Mouse (Mus musculus) midbrain, postnatal 0 days (tissue): ENCODE data around the gene Cct6b. TPM values are rescaled to one million over a fixed set of nuclear protein-coding genes. Genes with fewer than 3 reads are reported as not detected.

Source experiments
- ATAC-seq: fragments of 200-750 bp; cut with Nextera tagmentation; 2 replicates; pipeline ENCODE4 v1.8.0; 2017; ENCODE audit warnings: moderate number of reproducible peaks, mild to moderate bottlenecking, moderate TSS enrichment, moderate library complexity; ENCODE audit not compliant: low FRiP score
- DNase-seq: peaks from one replicate; pipeline ENCODE4 v3.0.0-alpha.2; 2015; ENCODE audit warnings: low spot score
- H3K27ac ChIP-seq: fragments of 300-500 bp; sonication (generic); 2 replicates; pipeline ENCODE4 v1.5.1; 2014; ENCODE audit warnings: low read depth, mild to moderate bottlenecking, low read length, mixed read lengths
- H3K27me3 ChIP-seq: fragments of 300-500 bp; sonication (generic); 2 replicates; pipeline ENCODE4 v1.6.1; 2014; ENCODE audit warnings: low read length, control low read depth, mixed read lengths; ENCODE audit not compliant: insufficient read depth
- H3K36me3 ChIP-seq: fragments of 300-500 bp; sonication (generic); 2 replicates; pipeline ENCODE4 v1.6.1; 2014; ENCODE audit warnings: low read length, control low read depth, mixed read lengths; ENCODE audit not compliant: insufficient read depth
- H3K4me1 ChIP-seq: fragments of 300-500 bp; sonication (generic); 2 replicates; pipeline ENCODE4 v1.6.1; 2014; ENCODE audit warnings: mild to moderate bottlenecking, control low read depth, antibody characterized with exemption, low read length, mixed read lengths; ENCODE audit not compliant: insufficient read depth
- H3K4me2 ChIP-seq: fragments of 300-500 bp; sonication (generic); 2 replicates; pipeline ENCODE4 v1.6.1; 2014; ENCODE audit warnings: low read depth, mild to moderate bottlenecking, low read length, mixed read lengths; ENCODE audit not compliant: poor library complexity, severe bottlenecking
- H3K4me3 ChIP-seq: fragments of 300-500 bp; sonication (generic); 2 replicates; pipeline ENCODE4 v1.5.1; 2014; ENCODE audit warnings: low read depth, mild to moderate bottlenecking, low read length, moderate library complexity
- H3K9ac ChIP-seq: fragments of 300-500 bp; sonication (generic); replicated peaks from 2 replicates; pipeline ENCODE4 v1.6.1; 2014; ENCODE audit warnings: mild to moderate bottlenecking, low read length, moderate library complexity, mixed read lengths; ENCODE audit not compliant: poor library complexity, severe bottlenecking
- H3K9me3 ChIP-seq: fragments of 300-500 bp; sonication (generic); 2 replicates; pipeline ENCODE4 v1.6.1; 2016; ENCODE audit warnings: low read length, control low read depth
- CTCF ChIP-seq: IDR thresholded peaks from 2 replicates; pipeline ENCODE4 v1.5.1; 2016; ENCODE audit warnings: antibody characterized with exemption, mild to moderate bottlenecking
- WGBS: fragments of 180-500 bp; shearing (Covaris S2); extraction: QIAGEN DNeasy Blood & Tissue Kit; methylation state at CpG from one replicate; pipeline ENCODE4 v1.1.7; 2014; 5-methylcytosine and 5-hydroxymethylcytosine counted together
- polyA plus RNA-seq: library from polyadenylated mRNA; unstranded; fragments of >200 nt; fragmentation: Nextera tagmentation; extraction: Ambion mirVana; gene quantifications from 2 replicates; pipeline ENCODE4 v1.2.1, GENCODE M21; 2015
- total RNA-seq: library from RNA; depleted of rRNA; stranded (reverse); fragments of >200 nt; gene quantifications from 2 replicates; pipeline ENCODE4 v1.2.3, GENCODE M21; 2014; rRNA removed

Cct6b gene
- total and polyA plus RNA-seq, 2 experiments from 2014 or later: 0.44 TPM; not detected in 1

DNA sequence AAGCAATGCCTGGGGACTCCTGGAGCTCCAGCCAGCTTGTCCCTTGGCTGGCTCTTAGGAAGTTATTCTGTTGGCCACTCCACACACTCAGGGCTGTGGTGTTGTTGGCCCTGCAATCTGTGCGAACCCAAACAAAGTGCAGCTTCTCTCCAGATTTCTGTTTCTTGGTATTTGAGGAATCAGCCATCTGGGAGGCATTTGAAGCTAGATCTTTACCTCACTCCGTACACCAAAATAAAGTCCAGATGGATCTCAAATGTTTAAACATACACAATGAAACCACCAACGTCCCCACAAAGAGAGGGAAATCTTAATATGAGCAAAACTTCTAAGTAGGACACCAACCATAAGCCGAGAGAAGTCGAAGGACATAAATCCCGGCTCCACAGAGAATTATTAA lies 71.5 kb downstream of the Cct6b start:
- H3K27me3 ChIP-seq: no peaks in the 10 kb centered on the region
- DNase-seq: no peak

DNA sequence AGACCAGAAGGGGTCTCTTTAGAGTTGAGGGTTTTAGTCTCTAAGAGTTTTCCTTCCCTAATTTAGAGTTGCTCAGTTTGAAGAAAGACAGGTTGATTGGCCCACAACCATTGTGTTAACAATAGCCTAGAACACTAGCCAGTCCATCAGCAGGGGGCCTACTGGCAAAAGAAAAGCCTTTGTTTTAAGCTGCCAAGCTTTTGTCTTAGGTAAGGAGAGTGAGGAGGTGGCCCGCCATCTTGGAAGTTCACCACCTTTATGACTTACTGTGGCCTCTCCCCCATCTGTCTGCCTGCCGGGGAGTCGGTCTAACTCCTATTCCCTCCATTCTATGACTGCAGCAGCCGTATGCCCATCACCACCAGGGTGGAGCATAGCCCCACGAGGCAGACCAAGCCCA lies 73.6 kb downstream of the Cct6b start:
- H3K27me3 ChIP-seq: no peaks in the 10 kb centered on the region
- no peak for ATAC-seq
- no peak overlapping the region for H3K4me3 ChIP-seq
- DNase-seq: no peak
- H3K36me3 ChIP-seq: no peaks in the 10 kb centered on the region
- WGBS: 66% methylated on average over 5 of the region's 5 CpGs
- TF ChIP-seq CTCF: no peak
- no peak overlapping the region for H3K4me2 ChIP-seq
- no peaks in the 10 kb centered on the region for H3K4me1 ChIP-seq
- H3K27ac ChIP-seq: no peak overlapping the region
- H3K9me3 ChIP-seq: no peaks in the 10 kb centered on the region
- H3K9ac ChIP-seq: no peak overlapping the region

More for the DNA sequence above, 71.5 kb downstream of the Cct6b start:
- no peak for TF ChIP-seq CTCF
- WGBS: 84% methylated on average over 6 of the region's 6 CpGs
- H3K4me2 ChIP-seq: no peak overlapping the region
- no peaks in the 10 kb centered on the region for H3K36me3 ChIP-seq
- no peak overlapping the region for H3K27ac ChIP-seq
- no peak for ATAC-seq
- H3K4me1 ChIP-seq: no peaks in the 10 kb centered on the region
- no peaks in the 10 kb centered on the region for H3K9me3 ChIP-seq
- no peak overlapping the region for H3K4me3 ChIP-seq
- no peak overlapping the region for H3K9ac ChIP-seq

DNA sequence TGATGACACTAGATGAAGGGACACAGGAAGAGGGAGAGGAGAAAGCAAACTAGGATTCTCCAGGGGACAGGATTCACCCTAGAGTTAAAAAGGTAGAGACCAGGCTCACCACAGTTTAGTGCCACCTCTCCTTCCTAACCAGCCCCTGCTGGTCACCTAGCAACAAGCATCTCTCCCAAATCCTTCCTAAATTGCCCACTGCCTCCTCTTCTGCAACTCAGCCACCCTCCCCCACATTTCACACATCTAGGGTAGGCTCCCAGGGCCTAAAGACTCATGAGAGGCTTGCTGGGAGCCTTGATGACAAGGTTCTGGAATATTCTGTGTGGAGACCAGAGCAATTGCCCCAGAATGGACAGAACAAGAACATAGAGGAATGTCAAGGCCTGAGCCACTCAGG lies 76.5 kb downstream of the Cct6b start:
- no peak for ATAC-seq
- H3K9me3 ChIP-seq: no peaks in the 10 kb centered on the region
- no peaks in the 10 kb centered on the region for H3K27me3 ChIP-seq
- H3K27ac ChIP-seq: no peak overlapping the region; the same call in 1 of the 2 replicates
- H3K4me3 ChIP-seq: no peak overlapping the region
- H3K4me2 ChIP-seq: no peak overlapping the region
- no peak overlapping the region for H3K9ac ChIP-seq
- DNase-seq: no peak
- TF ChIP-seq CTCF: peak; percentile 25; the same call in 1 of the 2 replicates
- H3K4me1 ChIP-seq: no peaks in the 10 kb centered on the region
- no peaks in the 10 kb centered on the region for H3K36me3 ChIP-seq

DNA sequence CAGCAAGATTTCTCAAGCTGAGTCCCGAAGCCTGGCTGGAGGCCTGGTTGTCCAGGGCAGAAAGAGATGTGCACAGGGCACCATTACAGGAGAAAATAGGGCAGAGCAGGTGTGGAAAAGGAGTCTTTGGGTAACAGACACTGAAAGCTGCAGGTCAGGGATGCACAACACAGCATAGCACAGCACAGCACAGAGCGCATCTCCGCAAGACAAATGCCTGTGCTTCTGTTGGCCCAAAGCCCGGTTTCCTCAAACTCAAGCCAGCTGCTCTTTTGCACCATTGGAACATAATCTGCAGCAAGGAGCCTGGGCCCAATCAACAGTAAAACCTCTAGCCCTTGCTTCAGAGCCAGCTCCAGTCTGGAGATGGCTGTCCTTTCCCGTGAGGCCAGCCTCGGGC lies 79.4 kb downstream of the Cct6b start:
- no peak for ATAC-seq
- peak; percentile 80 for DNase-seq
- no peak for TF ChIP-seq CTCF
- no peak overlapping the region for H3K4me3 ChIP-seq
- H3K4me1 ChIP-seq: no peaks in the 10 kb centered on the region
- 59% methylated on average over 6 of the region's 6 CpGs for WGBS
- no peak overlapping the region for H3K9ac ChIP-seq
- H3K9me3 ChIP-seq: no peaks in the 10 kb centered on the region
- H3K27me3 ChIP-seq: no peaks in the 10 kb centered on the region
- no peaks in the 10 kb centered on the region for H3K36me3 ChIP-seq
- no peak overlapping the region for H3K4me2 ChIP-seq
- H3K27ac ChIP-seq: no peak overlapping the region

DNA sequence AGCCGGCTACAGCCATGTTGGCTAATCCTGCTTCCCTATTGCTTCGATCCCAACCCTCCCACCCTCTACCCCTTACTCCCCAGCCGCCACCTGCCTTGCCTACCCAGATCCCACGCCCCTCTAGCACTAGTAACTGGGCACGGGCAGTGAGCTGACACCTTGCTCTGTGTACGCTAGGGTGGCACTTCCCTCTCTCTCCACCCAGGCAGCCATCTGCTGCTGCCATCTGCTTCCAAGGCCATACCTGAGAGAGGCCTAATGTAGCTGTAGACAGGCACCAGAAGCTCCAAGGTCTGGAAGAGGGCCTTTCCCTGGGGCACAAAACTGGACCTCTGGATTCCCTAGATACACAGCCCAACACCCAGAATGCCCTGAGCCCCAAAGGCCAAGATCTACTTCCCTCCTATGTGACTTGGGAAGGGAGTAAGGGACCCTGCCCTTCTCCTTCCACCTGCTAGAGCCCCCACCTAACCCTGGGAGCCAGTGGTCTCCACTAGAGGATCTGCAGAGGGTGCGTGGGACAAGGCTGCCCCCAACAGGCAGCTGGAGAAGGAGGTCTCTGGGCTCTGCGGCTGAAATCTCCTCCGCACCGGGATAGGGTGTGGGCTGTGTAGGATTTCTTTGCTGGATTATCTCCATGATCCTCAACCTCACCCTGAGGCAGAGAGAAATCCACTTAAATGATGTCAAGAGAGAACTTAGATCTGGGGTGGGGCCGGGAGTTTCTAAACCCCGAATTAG lies 80.2 kb downstream of the Cct6b start:
- WGBS: 51% methylated on average over 12 of the region's 12 CpGs
- no peaks in the 10 kb centered on the region for H3K4me1 ChIP-seq
- H3K9ac ChIP-seq: no peak overlapping the region
- peak; percentile 76 for TF ChIP-seq CTCF
- no peak overlapping the region for H3K4me3 ChIP-seq
- ATAC-seq: no peak; the same call in 1 of the 2 replicates
- no peaks in the 10 kb centered on the region for H3K27me3 ChIP-seq
- H3K36me3 ChIP-seq: no peaks in the 10 kb centered on the region
- no peak overlapping the region for H3K27ac ChIP-seq
- peak; percentile 58 for DNase-seq
- no peaks in the 10 kb centered on the region for H3K9me3 ChIP-seq
- H3K4me2 ChIP-seq: no peak overlapping the region

DNA sequence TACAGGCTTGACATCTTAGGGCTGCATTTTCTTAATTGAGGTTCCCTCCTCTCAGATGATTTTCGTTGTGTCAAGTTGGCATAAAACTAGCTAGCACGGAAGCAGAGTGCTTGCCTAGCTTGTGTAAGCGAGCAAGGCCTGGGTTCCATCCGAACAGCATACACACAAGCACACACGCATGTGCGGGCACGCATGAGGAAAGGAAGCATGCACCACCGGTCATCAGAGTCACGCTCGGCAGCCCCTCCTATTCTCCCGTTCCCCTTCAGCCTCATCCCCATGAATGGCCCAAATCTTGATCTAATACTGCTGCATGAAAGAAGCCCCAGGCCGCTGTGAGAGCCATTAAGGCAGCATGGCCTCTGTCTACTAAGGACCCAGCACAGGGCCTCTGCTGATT lies 85.6 kb downstream of the Cct6b start:
- no peak overlapping the region for H3K4me2 ChIP-seq
- no peaks in the 10 kb centered on the region for H3K9me3 ChIP-seq
- DNase-seq (no peak), ATAC-seq (no peak)
- H3K4me3 ChIP-seq: no peak overlapping the region
- H3K27ac ChIP-seq: no peak overlapping the region
- H3K9ac ChIP-seq: no peak overlapping the region
- no peak for TF ChIP-seq CTCF
- H3K36me3 ChIP-seq: no peaks in the 10 kb centered on the region
- WGBS: 71% methylated on average over 12 of the region's 12 CpGs
- no peaks in the 10 kb centered on the region for H3K4me1 ChIP-seq
- no peaks in the 10 kb centered on the region for H3K27me3 ChIP-seq

Other genes with a start within 250 kb of the Cct6b start
- 15.7 and 18.7 TPM in 2 replicates for gene Zfp830, start within 50 bp of the Cct6b start, total RNA-seq
- 17.4 and 17.9 TPM in 2 replicates for gene Zfp830, start within 50 bp of the Cct6b start, polyA plus RNA-seq
- gene Lig3, start 16.8 kb upstream of the Cct6b start, total RNA-seq: 39.2 and 44.4 TPM in 2 replicates
- gene Lig3, start 16.8 kb upstream of the Cct6b start, polyA plus RNA-seq: 14.2 and 16.4 TPM in 2 replicates
- gene Rffl, start 106.9 kb upstream of the Cct6b start, total RNA-seq: 2.0 and 7.8 TPM in 2 replicates
- gene Rffl, start 106.9 kb upstream of the Cct6b start, polyA plus RNA-seq: 2.0 and 2.5 TPM in 2 replicates
- 8.4 and 11.2 TPM in 2 replicates for gene Rad51d, start 126.3 kb upstream of the Cct6b start, total RNA-seq
- gene Rad51d, start 126.3 kb upstream of the Cct6b start, polyA plus RNA-seq: 11.0 and 11.2 TPM in 2 replicates
- not detected in 2 replicates for gene Fndc8, start 127.8 kb upstream of the Cct6b start, total RNA-seq
- 0.22 and 0.27 TPM in 2 replicates for gene Fndc8, start 127.8 kb upstream of the Cct6b start, polyA plus RNA-seq
- 24.9 and 28.7 TPM in 2 replicates for gene Nle1, start 144.1 kb upstream of the Cct6b start, total RNA-seq
- 29.8 and 30.1 TPM in 2 replicates for gene Nle1, start 144.1 kb upstream of the Cct6b start, polyA plus RNA-seq
- 0.05 and 0.19 TPM in 2 replicates for gene Unc45b, start 146.2 kb upstream of the Cct6b start, total RNA-seq
- 2.9 and 3.1 TPM in 2 replicates for gene Unc45b, start 146.2 kb upstream of the Cct6b start, polyA plus RNA-seq
- gene Slfn5, start 187.0 kb upstream of the Cct6b start, total RNA-seq: 3.9 and 4.0 TPM in 2 replicates
- gene Slfn5, start 187.0 kb upstream of the Cct6b start, polyA plus RNA-seq: 2.0 and 2.5 TPM in 2 replicates
- gene Slfn9, start 227.5 kb upstream of the Cct6b start, total RNA-seq: 0.99 and 1.6 TPM in 2 replicates
- 0.52 and 0.53 TPM in 2 replicates for gene Slfn9, start 227.5 kb upstream of the Cct6b start, polyA plus RNA-seq